Mouse (Mus musculus): ENCODE data around the gene Cenpt. TPM values are rescaled to one million over a fixed set of nuclear protein-coding genes. Genes with fewer than 3 reads are reported as not detected.
A peak's percentile ranks its signal among the peaks of the same experiment; 100 is the strongest.

The Cenpt gene
- polyA plus RNA-seq, 1 experiment from 2014 or later, result 8.2 TPM

DNA sequence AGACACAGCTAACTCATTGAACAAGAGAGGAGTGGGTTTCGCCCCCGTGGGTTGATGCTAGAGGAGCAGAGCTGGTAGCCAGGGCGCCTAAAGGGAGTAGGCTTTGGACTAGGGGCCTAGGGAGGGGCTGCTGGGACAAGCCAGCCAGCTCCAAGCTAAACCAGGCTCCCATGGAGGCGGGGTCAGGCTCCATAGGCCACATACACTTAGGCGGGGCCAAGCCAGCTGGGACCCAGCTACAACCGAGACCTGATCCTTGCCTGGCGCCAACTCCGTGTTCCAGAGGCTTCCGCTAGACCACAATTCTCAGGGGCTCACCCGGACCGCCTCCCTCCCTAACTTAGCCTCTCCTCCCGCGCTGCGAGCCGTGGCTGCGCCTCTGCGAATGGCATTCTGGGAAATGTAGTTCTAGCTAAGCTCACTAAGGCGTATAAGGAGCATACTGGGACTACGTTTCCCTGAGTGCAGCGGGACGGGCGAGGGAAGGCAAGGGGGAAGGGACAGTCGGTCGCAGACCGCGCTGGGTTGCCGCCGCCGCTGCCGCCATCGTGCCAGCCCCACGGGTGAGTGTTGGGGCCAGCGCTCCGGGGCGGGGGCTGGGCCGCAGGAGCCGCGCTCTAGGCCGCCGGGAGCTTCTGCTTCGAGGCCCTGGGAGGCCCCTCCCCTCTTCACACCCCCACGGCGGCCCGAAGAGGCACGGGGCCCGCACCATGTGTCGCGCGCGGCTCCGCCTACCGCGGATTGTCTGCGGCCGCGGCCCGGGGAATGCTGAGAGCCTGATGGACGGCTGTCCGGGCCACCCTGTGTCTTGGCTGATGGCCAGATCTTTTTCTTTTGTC, 7.3 kb upstream of the Cenpt start, which contains the start of gene Nutf2:
TSS of gene Nutf2 (plus strand) at position 438 of the 839 bp plus-strand sequence.
- WGBS (ENCODE audit: missing documents), result 1% methylated on average over 55 of the region's 59 CpGs

DNA sequence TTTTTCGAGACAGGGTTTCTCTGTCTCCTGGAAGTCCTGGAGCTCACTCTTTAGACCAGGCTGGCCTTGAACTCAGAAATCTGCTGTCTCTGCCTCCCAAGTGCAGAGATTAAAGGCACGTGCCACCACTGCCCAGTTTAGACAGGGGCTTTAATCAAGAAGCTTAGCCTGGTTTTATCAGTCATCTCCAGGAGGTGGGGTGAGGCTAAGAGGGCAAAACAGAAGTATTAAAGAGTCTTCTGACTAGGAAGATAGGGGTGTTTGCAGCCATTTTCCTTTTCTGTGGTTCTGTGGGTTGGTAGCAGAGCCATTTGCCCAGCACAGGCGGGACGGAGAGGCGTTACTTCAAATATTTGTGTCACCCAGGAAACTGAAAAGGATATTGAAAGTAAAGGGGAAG, 6.2 kb upstream of the Cenpt start:
- Histone ChIP-seq H3K79me2 (ENCODE audit: inconsistent target) (peaks cover 63% of the 10 kb centered on the region), H3K36me3 (ENCODE audit: inconsistent target) (no peaks in the 10 kb centered on the region), H3K27ac (peak overlapping the region; percentile 57), H3K4me3 (ENCODE audit: inconsistent target) (no peak overlapping the region; the same call in 1 of the 2 replicates)
- 52% methylated on average over 5 of the region's 5 CpGs for WGBS (ENCODE audit: missing documents)

More for the DNA sequence above, 7.3 kb upstream of the Cenpt start, which contains the start of gene Nutf2:
- H3K79me2 ChIP-seq (ENCODE audit: inconsistent target), result peaks cover 73% of the 10 kb centered on the region
- H3K36me3 ChIP-seq (ENCODE audit: inconsistent target), result no peaks in the 10 kb centered on the region
- H3K27ac ChIP-seq, result peak within 1 kb of the TSS; percentile 57
- peak within 1 kb of the TSS; percentile 67 for H3K4me3 ChIP-seq (ENCODE audit: inconsistent target)

DNA sequence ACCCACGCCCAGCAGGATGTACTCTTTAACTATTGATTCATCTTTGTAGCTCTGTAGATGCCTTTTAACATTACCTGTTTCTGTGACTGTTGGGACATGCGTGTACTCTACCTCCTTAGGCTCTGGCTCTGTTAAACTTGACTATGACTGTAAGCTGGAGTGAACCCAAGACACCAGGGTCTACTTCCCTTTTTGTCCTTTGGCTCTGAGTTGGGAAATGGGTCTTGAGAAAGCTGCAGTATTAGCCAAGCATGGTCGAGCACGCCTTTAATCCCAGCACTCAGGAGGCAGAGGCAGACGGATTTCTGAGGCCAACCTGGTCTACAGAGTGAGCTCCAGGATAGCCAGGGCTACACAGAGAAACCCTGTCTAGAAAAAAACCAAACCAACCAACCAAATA, 5.4 kb upstream of the Cenpt start:
- no peaks in the 10 kb centered on the region for H3K36me3 ChIP-seq (ENCODE audit: inconsistent target)
- H3K4me3 ChIP-seq (ENCODE audit: inconsistent target), result no peak overlapping the region
- peaks cover 54% of the 10 kb centered on the region for H3K79me2 ChIP-seq (ENCODE audit: inconsistent target)
- WGBS (ENCODE audit: missing documents), result 11% methylated on average over 5 of the region's 5 CpGs
- peak overlapping the region; percentile 57 for H3K27ac ChIP-seq

DNA sequence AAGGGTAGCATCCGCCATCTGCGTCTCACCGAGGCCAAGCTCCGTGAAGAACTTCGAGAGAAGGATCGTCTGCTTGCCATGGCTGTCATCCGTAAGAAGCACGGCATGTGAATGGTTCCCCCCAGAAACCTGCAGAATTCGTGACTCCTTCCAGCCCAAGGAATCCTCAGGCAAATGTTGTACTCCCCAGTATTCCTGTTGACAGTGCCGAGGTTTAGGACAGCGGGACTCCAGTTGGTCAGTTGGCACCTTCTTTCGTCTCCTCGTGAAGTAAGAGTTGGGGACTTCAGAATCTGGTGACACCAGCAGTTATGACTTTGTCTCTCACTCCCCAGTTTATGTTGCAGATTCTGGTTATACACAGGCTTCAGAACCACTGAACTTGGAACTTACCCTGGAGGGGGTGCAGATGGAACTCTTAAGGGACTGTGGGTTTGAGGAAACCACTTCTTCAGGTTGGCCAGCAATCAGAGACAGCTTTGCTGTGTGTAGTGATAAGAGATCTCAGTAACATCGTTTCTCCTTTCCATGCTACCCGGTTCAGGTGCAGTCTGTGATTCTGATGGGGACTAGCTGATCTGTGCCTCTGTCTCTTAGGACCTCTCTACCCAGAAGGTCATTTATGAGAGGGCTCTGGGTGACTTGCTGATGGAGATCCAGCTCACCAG, 3.2 kb upstream of the Cenpt start:
- Histone ChIP-seq H3K27ac (0 out of 2 replicates have a peak overlapping the region, but pooled peaks have one; percentile 17), H3K4me3 (ENCODE audit: inconsistent target) (peak overlapping the region; percentile 54), H3K79me2 (ENCODE audit: inconsistent target) (peaks cover 32% of the 10 kb centered on the region), H3K36me3 (ENCODE audit: inconsistent target) (no peaks in the 10 kb centered on the region)
- WGBS (ENCODE audit: missing documents), result 39% methylated on average over 15 of the region's 15 CpGs

DNA sequence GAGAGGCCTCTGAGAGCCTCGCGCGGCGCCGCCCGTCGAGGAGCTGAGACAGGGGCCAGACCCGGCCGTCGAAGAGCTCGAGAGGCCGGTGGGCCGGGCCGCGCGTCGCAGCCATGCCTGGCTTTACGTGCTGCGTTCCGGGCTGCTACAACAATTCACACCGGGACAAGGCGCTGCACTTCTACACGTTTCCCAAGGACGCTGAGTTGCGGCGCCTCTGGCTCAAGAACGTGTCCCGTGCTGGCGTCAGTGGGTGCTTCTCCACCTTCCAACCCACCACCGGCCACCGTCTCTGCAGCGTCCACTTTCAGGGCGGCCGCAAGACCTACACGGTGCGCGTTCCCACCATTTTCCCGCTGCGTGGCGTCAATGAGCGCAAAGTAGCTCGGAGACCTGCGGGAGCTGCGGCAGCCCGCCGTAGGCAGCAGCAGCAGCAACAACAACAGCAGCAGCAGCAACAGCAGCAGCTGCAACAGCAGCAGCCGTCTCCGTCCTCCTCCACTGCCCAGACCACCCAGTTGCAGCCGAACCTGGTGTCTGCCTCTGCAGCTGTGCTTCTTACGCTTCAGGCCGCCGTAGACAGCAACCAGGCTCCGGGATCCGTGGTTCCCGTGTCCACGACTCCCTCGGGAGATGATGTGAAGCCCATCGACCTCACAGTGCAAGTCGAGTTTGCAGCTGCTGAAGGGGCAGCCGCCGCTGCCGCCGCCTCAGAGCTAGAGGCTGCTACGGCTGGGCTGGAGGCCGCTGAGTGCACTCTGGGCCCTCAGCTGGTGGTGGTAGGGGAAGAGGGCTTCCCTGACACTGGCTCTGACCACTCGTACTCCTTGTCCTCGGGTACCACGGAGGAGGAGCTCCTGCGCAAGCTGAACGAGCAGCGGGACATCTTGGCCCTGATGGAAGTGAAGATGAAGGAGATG, 2.4 kb upstream of the Cenpt start:
- peak overlapping the region; percentile 54 for H3K4me3 ChIP-seq (ENCODE audit: inconsistent target)
- 1% methylated on average over 71 of the region's 71 CpGs for WGBS (ENCODE audit: missing documents)
- no peaks in the 10 kb centered on the region for H3K36me3 ChIP-seq (ENCODE audit: inconsistent target)
- H3K27ac ChIP-seq, result peak overlapping the region; percentile 17; the same call in 1 of the 2 replicates
- H3K79me2 ChIP-seq (ENCODE audit: inconsistent target), result peaks cover 27% of the 10 kb centered on the region

DNA sequence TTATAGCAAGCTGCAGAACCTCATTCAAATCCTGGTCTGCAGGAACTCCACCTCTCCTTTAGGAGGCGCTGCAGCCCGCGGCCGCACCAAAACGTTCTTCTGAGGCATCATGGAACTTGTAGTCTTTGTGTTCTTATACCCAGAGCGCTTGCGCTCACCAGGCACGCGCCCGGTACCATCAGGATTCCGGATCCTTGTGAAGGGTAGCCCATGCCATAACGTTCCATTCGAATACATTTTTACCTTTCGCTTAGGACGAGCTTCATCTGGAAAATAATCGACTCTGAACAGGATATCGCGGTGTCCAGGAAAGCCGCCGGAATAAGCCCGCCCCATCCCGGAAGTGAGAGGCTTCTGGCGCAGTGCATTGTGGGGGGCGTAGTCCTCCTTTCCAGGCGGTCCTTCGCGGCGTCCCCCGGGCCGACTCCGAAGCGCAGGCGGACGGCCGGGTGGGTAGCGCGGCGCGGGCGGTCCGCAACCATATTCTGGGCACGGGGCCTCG, 1.7 kb upstream of the Cenpt start, which contains the start of gene Thap11:
TSS of gene Thap11 (plus strand) at position 418 of the 502 bp plus-strand sequence.
- H3K4me3 ChIP-seq (ENCODE audit: inconsistent target), result peak within 1 kb of the TSS; percentile 59
- H3K27ac ChIP-seq, result peak within 1 kb of the TSS; percentile 90
- H3K36me3 ChIP-seq (ENCODE audit: inconsistent target), result no peaks in the 10 kb centered on the region
- H3K79me2 ChIP-seq (ENCODE audit: inconsistent target), result peaks cover 27% of the 10 kb centered on the region
- 1% methylated on average over 43 of the region's 43 CpGs for WGBS (ENCODE audit: missing documents)

DNA sequence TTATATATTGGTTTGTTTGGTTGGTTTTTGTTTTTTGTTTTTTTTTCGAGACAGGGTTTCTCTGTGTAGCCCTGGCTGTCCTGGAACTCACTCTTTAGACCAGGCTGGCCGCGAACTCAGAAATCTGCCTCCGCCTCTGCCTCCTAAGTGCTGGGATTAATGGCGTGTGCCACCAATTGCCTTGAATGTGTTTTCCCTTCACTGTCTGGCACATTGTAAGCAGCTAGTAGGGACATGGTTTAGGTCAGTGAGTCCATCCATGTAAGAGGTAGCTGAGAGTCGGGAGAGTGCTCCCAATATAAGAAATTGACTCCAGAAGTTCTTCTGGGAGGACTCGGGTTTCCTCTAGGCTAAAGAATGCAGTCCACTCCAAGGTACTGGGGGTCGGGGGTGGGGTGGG, 1.2 kb upstream of the Cenpt start:
- peak overlapping the region; percentile 59; the same call in 1 of the 2 replicates for H3K4me3 ChIP-seq (ENCODE audit: inconsistent target)
- no peaks in the 10 kb centered on the region for H3K36me3 ChIP-seq (ENCODE audit: inconsistent target)
- peaks cover 27% of the 10 kb centered on the region for H3K79me2 ChIP-seq (ENCODE audit: inconsistent target)
- WGBS (ENCODE audit: missing documents), result 41% methylated on average over 8 of the region's 8 CpGs
- H3K27ac ChIP-seq, result peak overlapping the region; percentile 90; the same call in 1 of the 2 replicates

DNA sequence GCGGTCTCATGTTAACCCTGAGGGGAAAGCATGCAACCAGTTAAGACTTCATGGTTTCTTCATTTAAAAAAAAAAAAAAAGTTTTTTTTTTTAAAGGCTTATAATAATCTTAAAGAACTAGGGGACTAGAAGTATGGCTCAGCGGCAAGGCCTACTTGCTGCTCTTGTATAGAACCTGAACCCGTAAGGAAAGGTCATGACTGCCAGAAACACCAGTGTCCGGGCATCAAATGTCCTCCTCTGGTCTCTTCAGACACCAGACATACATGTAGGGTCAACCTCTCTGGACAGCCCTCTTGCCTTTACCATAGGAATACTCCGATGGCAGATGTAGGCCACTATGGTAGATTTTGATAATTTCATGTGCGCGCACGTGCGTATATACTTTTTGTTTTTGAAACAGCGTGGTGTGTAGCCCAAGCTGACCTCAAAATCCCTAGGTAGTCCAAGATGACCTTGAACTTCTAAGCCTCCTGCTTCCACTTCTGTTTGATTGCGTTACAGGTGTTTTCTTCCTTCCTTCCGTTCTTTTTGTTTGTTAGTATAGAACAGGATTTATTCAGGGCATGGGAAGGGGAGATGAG, 840 bp downstream of the Cenpt start:
- Histone ChIP-seq H3K79me2 (ENCODE audit: inconsistent target) (peaks cover 17% of the 10 kb centered on the region), H3K27ac (no peak overlapping the region), H3K36me3 (ENCODE audit: inconsistent target) (peaks cover 15% of the 10 kb centered on the region; the same call in 1 of the 2 replicates), H3K4me3 (ENCODE audit: inconsistent target) (peak overlapping the region; percentile 91)
- WGBS (ENCODE audit: missing documents), result 86% methylated on average over 12 of the region's 12 CpGs

DNA sequence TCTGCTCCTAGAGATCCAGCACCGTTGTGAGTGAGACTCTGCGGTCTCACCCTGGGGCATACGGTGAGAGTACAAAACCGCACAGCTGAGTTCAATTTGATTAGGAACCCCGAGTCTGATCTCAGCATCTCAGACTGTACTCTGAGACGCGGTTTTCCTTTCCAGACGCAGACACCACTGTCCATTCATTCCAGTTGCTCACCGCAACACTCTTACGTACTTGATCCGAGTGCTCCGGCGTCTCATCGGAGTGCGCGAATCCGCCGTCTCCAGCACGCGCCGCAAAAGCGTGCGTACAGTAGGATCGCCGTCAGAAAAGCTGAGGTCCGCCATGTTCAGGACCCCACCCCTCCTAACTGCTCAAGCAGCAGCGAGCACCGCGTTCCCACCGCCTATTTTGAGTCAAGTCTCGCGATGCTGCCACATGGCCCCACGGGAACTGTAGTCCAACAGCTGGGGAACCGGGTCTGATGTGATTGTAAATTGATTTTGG, 1.4 kb downstream of the Cenpt start:
- 2% methylated on average over 34 of the region's 34 CpGs for WGBS (ENCODE audit: missing documents)

DNA sequence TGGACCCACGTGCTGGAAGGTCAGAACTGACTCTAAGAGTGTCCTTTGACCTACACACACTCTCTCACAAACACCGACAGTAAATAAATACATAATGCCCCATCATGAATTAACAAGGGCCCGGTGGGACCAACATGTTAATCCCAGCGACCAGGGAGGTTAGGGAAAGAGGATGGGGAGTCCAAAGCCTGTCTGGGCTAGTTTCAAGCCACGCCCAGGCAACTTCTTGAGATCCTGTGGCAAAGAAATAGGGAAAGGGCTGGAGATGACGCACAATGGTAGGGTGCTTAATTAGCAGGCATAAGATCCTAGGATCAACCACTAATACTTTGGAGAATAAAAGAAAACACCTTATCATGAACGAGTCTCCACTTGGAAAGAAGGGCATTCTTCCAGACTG, 2.5 kb downstream of the Cenpt start:
- Histone ChIP-seq H3K36me3 (ENCODE audit: inconsistent target) (peaks cover 18% of the 10 kb centered on the region; the same call in 1 of the 2 replicates), H3K79me2 (ENCODE audit: inconsistent target) (peaks cover 1% of the 10 kb centered on the region; the same call in 1 of the 2 replicates), H3K27ac (no peak overlapping the region), H3K4me3 (ENCODE audit: inconsistent target) (no peak overlapping the region)
- WGBS (ENCODE audit: missing documents), result 97% methylated on average over 7 of the region's 7 CpGs

More for the DNA sequence above, 1.4 kb downstream of the Cenpt start:
- H3K36me3 ChIP-seq (ENCODE audit: inconsistent target), result peaks cover 18% of the 10 kb centered on the region; the same call in 1 of the 2 replicates
- peak overlapping the region; percentile 91 for H3K4me3 ChIP-seq (ENCODE audit: inconsistent target)
- H3K27ac ChIP-seq, result peak overlapping the region; percentile 48
- H3K79me2 ChIP-seq (ENCODE audit: inconsistent target), result peaks cover 12% of the 10 kb centered on the region

DNA sequence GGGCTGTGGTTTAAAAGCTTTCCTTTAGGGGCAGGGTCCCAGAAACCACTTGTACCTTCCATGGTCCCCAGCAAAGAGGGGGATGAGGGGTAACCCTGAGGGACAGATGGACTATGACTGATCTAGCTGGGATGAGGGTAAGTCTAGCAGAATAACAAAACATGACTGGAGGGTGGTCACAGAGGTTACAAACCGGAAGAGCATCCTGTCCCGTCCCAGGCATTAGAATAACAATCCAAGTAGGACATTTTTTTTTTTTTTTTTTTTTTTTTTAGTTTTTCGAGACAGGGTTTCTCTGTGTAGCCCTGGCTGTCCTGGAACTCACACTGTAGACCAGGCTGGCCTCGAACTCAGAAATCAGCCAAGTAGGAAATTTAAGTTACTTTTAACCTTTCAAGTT, 3.1 kb downstream of the Cenpt start:
- Histone ChIP-seq H3K4me3 (ENCODE audit: inconsistent target) (no peak overlapping the region), H3K27ac (no peak overlapping the region), H3K36me3 (ENCODE audit: inconsistent target) (peaks cover 22% of the 10 kb centered on the region; the same call in 1 of the 2 replicates), H3K79me2 (ENCODE audit: inconsistent target) (no peaks in the 10 kb centered on the region; the same call in 1 of the 2 replicates)
- 97% methylated on average over 3 of the region's 4 CpGs for WGBS (ENCODE audit: missing documents)

DNA sequence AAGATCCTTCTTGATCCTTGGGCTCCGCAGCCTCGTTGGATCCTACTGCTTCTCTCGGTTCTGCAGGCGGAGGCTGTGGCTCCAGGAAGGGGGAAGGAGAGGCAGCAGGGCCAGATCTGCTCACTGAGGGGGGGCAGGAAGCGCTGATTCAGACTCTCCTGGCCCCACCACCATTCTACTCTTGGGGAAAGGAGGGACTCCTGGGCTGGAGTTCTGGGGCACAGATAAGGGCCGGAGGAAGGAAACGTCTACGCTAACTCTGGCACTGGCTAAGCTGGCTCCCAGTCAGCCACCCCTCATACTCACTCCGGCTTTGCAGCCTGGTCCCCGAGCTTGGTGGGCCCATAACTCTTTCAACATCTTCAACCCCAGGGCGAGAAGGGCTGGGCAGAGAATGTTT, 6.4 kb downstream of the Cenpt start:
- H3K27ac ChIP-seq, result no peak overlapping the region
- peaks cover 35% of the 10 kb centered on the region; the same call in 1 of the 2 replicates for H3K36me3 ChIP-seq (ENCODE audit: inconsistent target)
- no peak overlapping the region for H3K4me3 ChIP-seq (ENCODE audit: inconsistent target)
- H3K79me2 ChIP-seq (ENCODE audit: inconsistent target), result no peaks in the 10 kb centered on the region; the same call in 1 of the 2 replicates
- 53% methylated on average over 11 of the region's 11 CpGs for WGBS (ENCODE audit: missing documents)

DNA sequence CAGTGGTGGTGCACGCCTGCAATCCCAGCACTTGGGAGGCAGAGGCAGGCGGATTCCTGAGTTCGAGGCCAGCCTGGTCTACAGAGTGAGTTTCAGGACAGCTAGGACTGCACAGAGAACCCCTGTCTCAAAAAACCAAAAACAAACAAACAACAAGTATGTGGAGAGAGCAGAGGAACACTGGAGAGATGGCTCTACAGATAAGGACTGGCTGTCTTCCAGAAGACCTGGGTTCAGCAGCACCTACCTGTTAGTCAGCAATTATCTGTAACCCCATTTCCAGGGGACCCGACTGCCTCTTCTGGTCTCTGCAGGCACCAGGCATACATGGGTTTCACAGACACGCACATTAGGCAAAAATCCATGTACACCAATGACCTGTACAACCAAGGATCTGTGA, 13.9 kb downstream of the Cenpt start:
- H3K79me2 ChIP-seq (ENCODE audit: inconsistent target), result no peaks in the 10 kb centered on the region
- no peak overlapping the region for H3K4me3 ChIP-seq (ENCODE audit: inconsistent target)
- 72% methylated on average over 5 of the region's 5 CpGs for WGBS (ENCODE audit: missing documents)
- peaks cover 5% of the 10 kb centered on the region; the same call in 1 of the 2 replicates for H3K36me3 ChIP-seq (ENCODE audit: inconsistent target)
- H3K27ac ChIP-seq, result no peak overlapping the region
